Mouse (Mus musculus) CD4-positive, CD25-positive, alpha-beta regulatory T cell, adult 2 months (primary cell): ENCODE data around the gene Cyp3a59.
"Not testable (repeated sequence)": the region's sequence is repeated elsewhere in the genome, so short reads cannot be mapped to it uniquely, and the experiment has no call there.

Source experiments
- DNase-seq: peaks from one replicate; pipeline ENCODE4 v3.0.0-alpha.2; 2012; ENCODE audit warnings: low read depth, low spot score

Gene Cyp3a59

DNA sequence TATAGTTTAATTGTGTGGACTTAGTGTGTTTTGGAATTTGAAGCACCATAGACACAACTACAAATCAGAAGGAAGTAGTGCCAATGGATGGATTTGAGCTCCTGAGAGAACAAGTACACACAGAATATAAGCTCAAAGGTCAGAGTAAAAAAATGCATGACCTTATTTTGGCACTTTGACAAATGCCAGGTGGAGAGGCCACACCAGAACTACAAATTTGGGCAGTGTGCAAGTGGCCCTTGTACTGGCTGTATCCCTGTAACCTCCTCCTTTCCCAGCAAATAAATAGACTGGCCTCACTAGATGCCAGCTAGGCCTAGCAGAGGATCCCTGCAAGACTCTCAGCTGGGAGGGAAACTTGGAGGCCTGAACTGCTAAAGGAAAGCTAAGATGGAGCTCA, at the start of gene Cyp3a59:
Cyp3a59 (plus strand) TSS at position 313 of the 400 bp plus-strand sequence.
- DNase-seq: not testable (repeated sequence)

DNA sequence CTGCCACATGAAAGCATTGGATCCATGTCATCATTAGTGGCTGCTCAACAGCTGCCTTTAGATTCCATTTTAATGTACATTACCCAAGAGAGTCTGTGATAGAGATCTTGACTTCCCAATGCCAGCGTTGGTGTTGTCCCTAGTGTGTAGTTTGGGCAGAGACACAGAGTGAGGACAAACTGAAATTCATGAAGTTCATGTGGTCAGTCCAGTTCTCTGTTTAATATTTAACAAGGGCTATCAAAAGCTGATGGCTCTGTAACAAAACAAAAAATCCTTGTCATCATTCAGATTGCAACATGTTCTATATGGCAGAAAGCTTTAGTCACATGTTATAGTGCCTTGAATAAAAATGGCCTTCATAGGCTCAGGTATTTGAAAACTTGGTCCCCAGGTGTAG, 9.0 kb upstream of the Cyp3a59 start:
- DNase-seq: no peak

DNA sequence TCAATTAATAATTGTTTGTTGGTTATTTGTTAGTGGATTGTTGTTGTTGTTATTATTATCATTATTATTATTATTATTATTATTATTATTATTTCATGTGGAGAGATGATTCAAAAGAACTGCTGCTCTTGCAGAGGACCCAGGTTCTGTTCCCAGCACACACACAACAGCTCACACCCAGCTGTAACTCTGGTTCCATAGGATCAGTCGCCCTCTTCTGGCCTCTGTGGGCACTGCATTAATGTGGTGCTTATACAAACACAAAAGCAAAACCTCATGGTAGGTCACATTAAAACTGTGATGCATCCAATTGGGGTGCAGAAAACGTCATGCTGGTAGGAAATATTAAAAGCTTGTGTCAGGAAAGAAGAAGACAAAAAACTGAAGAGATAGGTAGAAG, 68.8 kb downstream of the Cyp3a59 start:
- peak; percentile 9 for DNase-seq

DNA sequence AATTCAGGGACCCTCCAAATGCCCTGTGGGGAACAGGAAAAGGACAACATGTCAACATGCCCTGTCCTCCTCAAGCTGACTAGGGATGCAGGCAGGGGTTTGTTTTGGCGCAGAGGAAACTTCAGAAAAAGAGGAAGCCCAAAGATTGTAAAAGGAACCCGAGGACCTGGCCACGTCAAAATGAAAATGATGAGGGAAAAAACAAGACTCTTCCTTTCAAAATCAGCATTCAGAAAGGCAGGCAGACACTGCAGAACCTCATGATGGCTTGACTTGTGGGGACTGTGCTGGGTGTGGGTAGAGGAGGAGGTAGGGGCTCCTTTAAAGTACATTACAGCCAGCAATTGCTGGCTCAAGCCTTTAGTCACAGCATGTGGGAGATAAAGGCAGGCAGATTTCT, 71.4 kb downstream of the Cyp3a59 start:
- DNase-seq: no peak

DNA sequence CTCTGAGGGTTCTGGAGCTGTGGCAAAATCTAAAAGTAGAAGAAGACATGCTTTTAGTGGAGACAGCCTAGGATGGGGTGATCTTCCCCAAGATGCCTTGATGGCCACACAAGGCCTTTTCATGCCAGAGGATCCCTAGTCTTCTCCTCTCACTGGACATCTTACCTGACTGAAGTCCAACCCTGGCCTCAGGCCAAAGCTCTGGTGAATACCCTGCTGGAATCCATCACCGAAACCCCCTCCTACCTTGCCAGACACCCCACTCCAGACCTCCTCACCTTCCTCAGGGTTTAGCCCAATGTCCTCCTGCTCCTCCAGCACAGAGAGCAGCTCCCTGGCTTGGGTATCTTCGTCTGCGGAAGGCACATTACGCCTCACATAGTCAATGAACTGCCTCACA, 79.3 kb downstream of the Cyp3a59 start:
- not testable (repeated sequence) for DNase-seq

DNA sequence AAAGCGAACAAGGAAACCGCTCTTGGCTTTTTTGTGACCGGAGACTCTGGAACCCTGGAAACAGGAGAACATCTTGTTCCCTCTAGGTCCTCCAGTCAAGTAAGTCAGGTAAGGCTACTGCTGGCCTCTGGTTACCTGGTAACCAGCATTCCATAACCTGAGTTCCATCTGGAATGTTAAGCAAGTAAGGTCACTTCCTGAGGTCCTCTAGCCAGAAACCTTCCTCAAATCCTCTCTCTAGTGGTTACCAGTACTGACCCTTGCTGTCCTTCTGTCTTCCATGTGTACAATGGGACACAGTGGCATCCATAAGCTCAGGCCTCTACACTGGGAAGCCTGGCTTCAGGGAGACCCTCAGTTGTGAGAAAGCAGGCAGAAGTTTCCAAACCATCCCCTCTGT, 81.4 kb downstream of the Cyp3a59 start, which contains the start of gene Gm5565:
Gm5565 (minus strand) TSS at position 101 of the 400 bp plus-strand sequence.
- not testable (repeated sequence) for DNase-seq
